Mouse (Mus musculus) hindbrain, embryonic 15.5 days (tissue): Measurements from ENCODE around the gene Fbxo3. TPM values are rescaled to one million over a fixed set of nuclear protein-coding genes. Genes with fewer than 3 reads are reported as not detected.
"Not testable (repeated sequence)": the region's sequence is repeated elsewhere in the genome, so short reads cannot be mapped to it uniquely, and the experiment has no call there.

Source experiments
- ATAC-seq: fragments of 200-750 bp; cut with Nextera tagmentation; 2 replicates; pipeline ENCODE4 v1.8.0; 2017; ENCODE audit warnings: low read depth, moderate number of reproducible peaks, moderate TSS enrichment; ENCODE audit not compliant: low FRiP score
- H3K27ac ChIP-seq: fragments of 300-500 bp; sonication (generic); replicated peaks from 2 replicates; pipeline ENCODE4 v1.5.1; 2015; ENCODE audit warnings: mild to moderate bottlenecking, inconsistent platforms
- H3K27me3 ChIP-seq: fragments of 300-500 bp; sonication (generic); 2 replicates; pipeline ENCODE4 v1.6.1; 2015; ENCODE audit warnings: control low read depth, inconsistent platforms
- H3K36me3 ChIP-seq: fragments of 300-500 bp; sonication (generic); 2 replicates; pipeline ENCODE4 v1.6.1; 2015; ENCODE audit warnings: control low read depth, inconsistent platforms
- H3K4me1 ChIP-seq: fragments of 300-500 bp; sonication (generic); replicated peaks from 2 replicates; pipeline ENCODE4 v1.6.1; 2015; ENCODE audit warnings: control low read depth, inconsistent platforms
- H3K4me2 ChIP-seq: fragments of 300-500 bp; sonication (generic); 2 replicates; pipeline ENCODE4 v1.6.1; 2015; ENCODE audit warnings: moderate library complexity, mild to moderate bottlenecking, inconsistent platforms
- H3K4me3 ChIP-seq: fragments of 300-500 bp; sonication (generic); 2 replicates; pipeline ENCODE4 v1.5.1; 2015; ENCODE audit warnings: mild to moderate bottlenecking, inconsistent platforms
- H3K9ac ChIP-seq: fragments of 300-500 bp; sonication (generic); 2 replicates; pipeline ENCODE4 v1.6.1; 2015; ENCODE audit warnings: inconsistent platforms
- H3K9me3 ChIP-seq: fragments of 300-500 bp; sonication (generic); 2 replicates; pipeline ENCODE4 v1.6.1; 2016; ENCODE audit warnings: control low read depth, inconsistent platforms
- WGBS: fragments of 180-500 bp; shearing (Covaris S2); methylation state at CpG from one replicate; pipeline ENCODE4 v1.1.7; 2015; 5-methylcytosine and 5-hydroxymethylcytosine counted together
- polyA plus RNA-seq: library from polyadenylated mRNA; unstranded; fragments of >200 nt; fragmentation: Nextera tagmentation; extraction: Ambion mirVana; gene quantifications from 2 replicates; pipeline ENCODE4 v1.2.1, GENCODE M21; 2015

Fbxo3 gene
- polyA plus RNA-seq, 1 experiment from 2014 or later = 67.0 TPM

DNA sequence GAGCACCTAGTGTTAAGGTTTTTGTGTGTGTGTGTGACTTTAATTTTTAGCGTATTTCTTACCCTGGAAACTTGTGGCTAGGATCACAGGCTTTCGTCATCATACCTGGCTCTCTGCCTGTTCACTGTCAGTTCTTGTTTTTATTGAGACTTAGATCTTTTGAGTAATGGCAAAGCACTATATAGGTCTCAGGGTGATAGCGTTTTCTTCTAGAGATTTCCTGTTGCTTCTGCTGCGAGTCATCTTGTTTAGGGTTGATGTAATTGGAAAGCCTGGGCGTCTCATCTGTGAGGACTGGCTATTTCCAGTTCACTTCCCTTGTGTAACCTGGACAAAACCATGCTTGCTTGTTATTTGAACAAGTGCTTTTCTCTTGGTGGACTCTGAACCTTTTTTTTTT is 14.1 kb downstream of the Fbxo3 start:
- no peak overlapping the region for H3K4me3 ChIP-seq
- no peaks in the 10 kb centered on the region for H3K9me3 ChIP-seq
- ATAC-seq = no peak
- H3K27me3 ChIP-seq = no peaks in the 10 kb centered on the region
- H3K36me3 ChIP-seq = peaks cover 39% of the 10 kb centered on the region
- no peaks in the 10 kb centered on the region for H3K4me1 ChIP-seq
- WGBS = 81% methylated on average over 5 of the region's 5 CpGs
- no peak overlapping the region for H3K27ac ChIP-seq
- H3K4me2 ChIP-seq = no peak overlapping the region
- no peak overlapping the region for H3K9ac ChIP-seq

DNA sequence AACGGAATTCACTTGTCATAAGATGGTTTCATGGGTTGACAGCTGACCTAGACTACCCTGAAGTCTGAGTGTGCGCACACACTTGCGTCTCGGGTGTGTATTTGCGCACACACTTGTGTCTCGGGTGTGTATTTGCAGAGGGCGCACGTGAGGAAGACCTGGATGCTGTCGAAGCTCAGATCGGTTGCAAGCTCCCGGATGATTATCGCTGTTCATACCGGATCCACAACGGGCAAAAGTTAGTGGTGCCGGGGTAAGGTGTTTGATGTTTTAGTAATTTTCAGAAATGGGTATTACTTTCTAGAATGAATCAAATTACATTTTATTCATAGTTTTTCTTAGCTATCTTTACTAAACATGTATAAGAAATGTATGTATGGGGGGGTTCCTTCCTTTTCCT is 15.2 kb downstream of the Fbxo3 start:
- H3K9me3 ChIP-seq = no peaks in the 10 kb centered on the region
- no peak overlapping the region for H3K4me3 ChIP-seq
- 96% methylated on average over 15 of the region's 15 CpGs for WGBS
- ATAC-seq = no peak
- no peaks in the 10 kb centered on the region for H3K4me1 ChIP-seq
- H3K36me3 ChIP-seq = peaks cover 32% of the 10 kb centered on the region
- H3K9ac ChIP-seq = no peak overlapping the region
- no peak overlapping the region for H3K27ac ChIP-seq
- H3K27me3 ChIP-seq = no peaks in the 10 kb centered on the region
- no peak overlapping the region for H3K4me2 ChIP-seq

DNA sequence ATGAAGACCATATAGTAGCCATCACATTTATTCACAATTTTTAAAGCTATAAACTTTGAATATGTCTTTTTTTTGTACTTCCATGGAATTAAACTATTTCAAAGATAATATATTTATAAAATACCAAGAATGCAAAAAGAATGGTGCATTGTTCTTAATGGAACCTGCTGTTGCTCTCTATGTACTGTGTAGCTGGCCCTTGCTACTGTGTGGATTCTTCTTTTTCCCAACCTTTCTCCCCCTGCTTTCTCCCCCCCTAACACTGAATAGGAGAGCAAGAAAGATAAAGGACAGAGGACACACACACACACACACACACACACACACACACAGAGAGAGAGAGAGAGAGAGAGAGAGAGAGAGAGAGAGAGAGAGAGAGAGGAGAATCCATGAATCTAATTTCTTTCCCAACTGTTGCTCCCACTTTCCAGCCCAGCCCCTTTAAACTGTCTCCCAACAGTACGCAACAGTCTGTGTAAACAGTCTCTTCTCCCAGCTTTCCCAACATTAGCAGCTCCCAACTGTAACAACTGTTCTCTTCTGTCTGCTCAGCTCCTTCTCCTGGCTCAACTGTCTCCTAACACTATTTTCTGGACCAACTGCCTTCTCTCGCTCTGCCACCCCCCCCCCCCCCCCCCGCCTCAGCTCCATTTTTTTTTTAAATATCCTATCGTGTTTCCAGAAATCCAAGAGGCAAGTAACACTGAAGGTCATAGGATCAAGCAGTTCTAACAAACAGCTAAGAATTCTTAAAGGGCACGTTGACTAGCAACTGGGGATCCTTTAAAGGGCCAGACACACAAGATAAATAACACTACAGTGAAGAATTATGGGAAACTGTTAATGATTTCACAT is 16.3 kb downstream of the Fbxo3 start:
- 46% methylated on average over 4 of the region's 5 CpGs for WGBS
- Histone ChIP-seq H3K27me3 (no peaks in the 10 kb centered on the region), H3K27ac (no peak overlapping the region), H3K9ac (no peak overlapping the region), H3K4me3 (no peak overlapping the region), H3K4me2 (no peak overlapping the region), H3K36me3 (peaks cover 37% of the 10 kb centered on the region), H3K4me1 (no peaks in the 10 kb centered on the region), H3K9me3 (no peaks in the 10 kb centered on the region)
- no peak for ATAC-seq

DNA sequence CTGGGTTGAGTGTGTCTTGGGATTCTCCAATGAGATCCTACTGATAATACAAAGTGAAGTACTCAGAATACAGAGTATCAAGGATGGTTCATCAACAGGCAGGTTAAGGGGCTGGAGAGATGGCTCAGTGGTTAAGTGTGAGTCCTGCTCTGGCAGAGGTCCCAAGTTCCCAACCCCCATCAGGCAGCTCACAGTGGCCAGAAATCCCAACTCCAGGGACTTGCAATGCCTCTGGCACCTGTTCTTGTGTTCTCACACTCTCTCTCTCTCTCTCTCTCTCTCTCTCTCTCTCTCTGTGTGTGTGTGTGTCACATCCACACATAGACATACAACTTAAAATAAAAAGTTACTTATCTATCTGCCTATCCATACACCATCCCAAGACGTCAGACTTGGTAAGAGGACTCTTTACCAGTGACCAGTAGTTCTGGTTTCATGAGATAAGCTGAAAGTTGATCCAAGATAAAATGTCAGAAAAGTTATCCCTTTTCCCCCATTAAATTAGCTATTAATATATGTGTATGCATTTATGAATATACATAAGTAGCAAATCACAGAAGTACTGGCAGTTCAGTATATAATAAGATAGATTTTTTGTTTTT is 17.1 kb downstream of the Fbxo3 start:
- peaks cover 33% of the 10 kb centered on the region for H3K36me3 ChIP-seq
- no peak overlapping the region for H3K4me2 ChIP-seq
- H3K4me1 ChIP-seq = no peaks in the 10 kb centered on the region
- ATAC-seq = no peak
- H3K27me3 ChIP-seq = no peaks in the 10 kb centered on the region
- no peak overlapping the region for H3K27ac ChIP-seq
- WGBS = 81% methylated on average over 1 of the region's 1 CpGs
- H3K4me3 ChIP-seq = no peak overlapping the region
- no peaks in the 10 kb centered on the region for H3K9me3 ChIP-seq
- no peak overlapping the region for H3K9ac ChIP-seq

DNA sequence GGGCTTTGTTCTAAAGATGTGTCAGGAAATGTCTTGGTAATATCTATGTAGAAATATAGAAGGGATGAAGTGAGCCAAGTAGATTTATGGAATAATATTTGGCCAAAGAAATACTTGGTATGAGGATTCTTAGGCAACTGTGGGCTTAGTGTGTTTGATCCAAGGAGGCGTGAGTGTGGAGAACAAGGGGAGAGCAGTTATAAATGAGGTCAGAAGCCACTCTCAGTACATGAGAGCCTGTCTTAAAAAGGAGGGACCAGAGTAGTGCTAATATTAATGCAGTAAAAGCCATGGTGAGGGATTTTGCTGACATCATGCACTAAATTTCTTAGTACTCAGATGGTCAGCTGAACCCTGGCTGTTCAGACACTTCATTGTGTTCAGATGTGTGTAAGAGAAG is 30.9 kb downstream of the Fbxo3 start:
- ATAC-seq = no peak
- no peak overlapping the region for H3K4me3 ChIP-seq
- H3K9ac ChIP-seq = no peak overlapping the region
- H3K36me3 ChIP-seq = peaks cover 38% of the 10 kb centered on the region
- H3K9me3 ChIP-seq = no peaks in the 10 kb centered on the region
- H3K27ac ChIP-seq = no peak overlapping the region
- 83% methylated on average over 1 of the region's 1 CpGs for WGBS
- H3K4me2 ChIP-seq = no peak overlapping the region
- H3K27me3 ChIP-seq = no peaks in the 10 kb centered on the region
- H3K4me1 ChIP-seq = no peaks in the 10 kb centered on the region

DNA sequence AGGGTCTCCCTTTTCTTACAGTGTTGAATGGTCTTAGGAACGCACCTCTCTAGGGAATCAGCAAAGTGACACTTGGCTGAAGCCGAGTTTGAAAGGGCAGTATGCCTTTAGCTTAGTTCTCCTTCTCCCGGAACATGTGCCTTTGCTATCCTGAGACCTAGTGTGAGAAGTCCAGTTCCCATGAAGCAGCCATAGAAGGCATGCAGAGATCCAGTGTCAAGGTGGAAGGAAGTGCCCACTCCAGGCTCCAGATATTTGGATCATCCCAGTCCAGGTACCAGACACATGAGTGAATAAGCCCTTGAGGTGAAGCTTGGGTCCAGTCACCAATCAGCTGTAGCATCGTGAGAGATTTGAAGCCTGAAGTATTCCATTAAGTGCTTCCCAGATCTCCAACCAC is 31.4 kb downstream of the Fbxo3 start:
- ATAC-seq = no peak
- H3K36me3 ChIP-seq = peaks cover 34% of the 10 kb centered on the region

DNA sequence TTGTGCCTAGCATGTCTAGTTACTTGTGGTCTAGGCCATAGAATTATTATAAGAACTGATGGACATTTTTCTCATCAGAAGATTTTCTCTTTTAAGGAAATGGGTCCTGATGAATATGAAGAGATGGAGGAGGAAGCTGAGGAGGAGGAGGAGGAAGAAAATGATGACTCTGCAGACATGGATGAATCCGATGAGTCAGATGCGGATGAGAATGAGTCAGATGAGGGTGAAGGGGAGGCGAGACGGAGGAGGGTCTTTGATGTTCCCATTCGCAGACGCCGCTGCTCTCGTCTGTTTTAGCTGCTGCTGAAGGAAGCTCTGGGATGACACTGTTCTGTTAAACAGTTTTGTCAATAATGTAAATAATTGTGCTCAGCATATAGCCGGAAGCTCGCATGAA is 32.3 kb downstream of the Fbxo3 start:
- no peak for ATAC-seq
- Histone ChIP-seq H3K4me3 (no peak overlapping the region), H3K27ac (no peak overlapping the region), H3K27me3 (no peaks in the 10 kb centered on the region), H3K9me3 (no peaks in the 10 kb centered on the region), H3K36me3 (peaks cover 26% of the 10 kb centered on the region), H3K4me2 (no peak overlapping the region), H3K9ac (no peak overlapping the region), H3K4me1 (no peaks in the 10 kb centered on the region)
- WGBS = 86% methylated on average over 10 of the region's 10 CpGs

More for the DNA sequence above, 31.4 kb downstream of the Fbxo3 start:
- no peaks in the 10 kb centered on the region for H3K27me3 ChIP-seq
- H3K9ac ChIP-seq = no peak overlapping the region
- no peak overlapping the region for H3K27ac ChIP-seq
- 91% methylated on average over 4 of the region's 4 CpGs for WGBS
- H3K9me3 ChIP-seq = no peaks in the 10 kb centered on the region
- no peaks in the 10 kb centered on the region for H3K4me1 ChIP-seq
- no peak overlapping the region for H3K4me2 ChIP-seq
- H3K4me3 ChIP-seq = no peak overlapping the region

DNA sequence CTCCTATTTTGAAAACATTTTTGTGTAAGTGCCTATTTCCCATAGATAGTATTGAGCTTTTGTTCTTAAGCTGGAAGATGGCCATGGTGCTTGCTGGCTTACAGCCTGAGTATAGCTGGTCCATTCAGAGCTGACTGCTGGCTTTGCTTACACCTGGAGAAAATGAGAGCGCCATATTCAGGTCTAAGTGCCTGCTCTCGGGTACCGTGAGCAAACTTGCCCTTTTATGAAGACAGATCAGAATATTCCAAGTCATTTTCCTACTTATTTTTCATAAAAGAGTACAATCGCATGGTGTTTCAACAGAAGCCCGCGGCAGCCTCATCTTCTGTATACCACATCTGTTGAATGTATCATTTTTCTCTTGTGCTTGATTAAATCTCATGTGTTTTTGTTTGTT is 33.5 kb downstream of the Fbxo3 start:
- H3K4me2 ChIP-seq = no peak overlapping the region
- no peak for ATAC-seq
- 96% methylated on average over 6 of the region's 6 CpGs for WGBS

DNA sequence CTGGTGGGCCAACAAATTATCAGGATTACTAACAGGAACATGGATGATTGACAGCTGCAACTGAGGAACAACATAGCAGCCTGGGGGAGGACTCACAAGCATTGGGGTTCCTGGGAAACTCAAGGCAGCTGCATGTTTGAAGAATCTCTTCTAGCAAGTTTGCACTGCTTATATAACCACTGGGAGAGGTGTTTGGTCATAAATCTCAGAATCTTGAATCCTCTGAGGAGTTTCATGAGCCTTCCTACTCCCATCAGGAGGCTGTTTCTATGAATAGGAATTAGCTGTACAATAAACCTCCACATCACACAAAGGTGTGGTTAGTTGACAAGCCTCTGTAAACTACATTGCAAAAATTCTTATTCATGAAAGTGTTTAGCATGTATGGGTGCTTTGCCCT is 35.1 kb downstream of the Fbxo3 start:
- Histone ChIP-seq H3K27ac (no peak overlapping the region), H3K9me3 (no peaks in the 10 kb centered on the region), H3K27me3 (no peaks in the 10 kb centered on the region), H3K36me3 (peaks cover 19% of the 10 kb centered on the region), H3K4me3 (no peak overlapping the region), H3K4me1 (no peaks in the 10 kb centered on the region), H3K4me2 (no peak overlapping the region), H3K9ac (no peak overlapping the region)
- ATAC-seq = no peak

More for the DNA sequence above, 33.5 kb downstream of the Fbxo3 start:
- Histone ChIP-seq H3K36me3 (peaks cover 19% of the 10 kb centered on the region), H3K27me3 (no peaks in the 10 kb centered on the region), H3K27ac (no peak overlapping the region), H3K4me3 (no peak overlapping the region), H3K9ac (no peak overlapping the region), H3K4me1 (no peaks in the 10 kb centered on the region), H3K9me3 (no peaks in the 10 kb centered on the region)

DNA sequence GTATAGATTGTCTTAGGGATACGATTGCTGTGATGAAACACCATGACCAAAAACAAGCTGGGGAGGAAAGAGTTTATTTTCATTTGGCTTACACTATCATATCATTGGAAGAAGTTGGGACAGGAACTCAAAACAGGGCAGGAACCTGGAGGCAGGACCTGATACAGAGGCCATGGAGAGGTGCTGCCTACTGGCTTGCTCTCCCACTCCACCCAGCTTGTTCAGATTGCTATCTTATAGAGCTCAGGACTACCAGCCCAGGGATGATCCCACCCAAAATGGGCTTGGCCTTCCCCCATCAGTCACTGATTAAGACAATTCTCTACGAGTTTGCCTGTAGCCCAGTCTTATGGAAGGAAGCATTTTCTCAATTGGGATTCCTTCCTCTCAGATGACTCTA is 36.6 kb downstream of the Fbxo3 start:
- 86% methylated on average over 2 of the region's 2 CpGs for WGBS

DNA sequence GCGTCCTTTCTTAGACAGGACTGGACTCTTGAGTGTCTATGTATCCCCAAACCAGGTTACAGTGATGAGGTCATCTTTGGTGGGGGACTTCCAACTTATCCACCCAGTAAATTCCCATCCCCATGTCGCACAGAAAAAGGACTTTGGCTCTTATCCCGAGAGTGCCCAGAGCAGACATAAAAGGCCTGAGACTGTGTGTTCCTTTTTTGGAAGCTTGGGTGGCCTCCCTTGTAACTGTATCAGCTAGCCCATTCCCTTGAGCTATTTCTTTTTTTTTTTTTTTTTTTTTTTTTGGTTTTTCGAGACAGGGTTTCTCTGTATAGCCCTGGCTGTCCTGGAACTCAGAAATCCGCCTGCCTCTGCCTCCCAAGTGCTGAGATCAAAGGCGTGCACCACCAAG is 38.0 kb downstream of the Fbxo3 start, which contains the start of gene Gm10912:
Gm10912 (plus strand) TSS at position 301 of the 400 bp plus-strand sequence.
- ATAC-seq, H3K4me1 ChIP-seq, H3K9ac ChIP-seq, H3K27ac ChIP-seq, H3K4me3 ChIP-seq, H3K9me3 ChIP-seq, H3K4me2 ChIP-seq, H3K27me3 ChIP-seq, H3K36me3 ChIP-seq: not testable (repeated sequence)
- WGBS = 90% methylated on average over 6 of the region's 6 CpGs

More for the DNA sequence above, 36.6 kb downstream of the Fbxo3 start:
- H3K4me2 ChIP-seq = no peak overlapping the region
- no peak for ATAC-seq
- no peaks in the 10 kb centered on the region for H3K9me3 ChIP-seq
- H3K9ac ChIP-seq = no peak overlapping the region
- no peaks in the 10 kb centered on the region for H3K27me3 ChIP-seq
- H3K4me3 ChIP-seq = no peak overlapping the region
- H3K27ac ChIP-seq = no peak overlapping the region
- H3K4me1 ChIP-seq = no peaks in the 10 kb centered on the region
- H3K36me3 ChIP-seq = peaks cover 13% of the 10 kb centered on the region

DNA sequence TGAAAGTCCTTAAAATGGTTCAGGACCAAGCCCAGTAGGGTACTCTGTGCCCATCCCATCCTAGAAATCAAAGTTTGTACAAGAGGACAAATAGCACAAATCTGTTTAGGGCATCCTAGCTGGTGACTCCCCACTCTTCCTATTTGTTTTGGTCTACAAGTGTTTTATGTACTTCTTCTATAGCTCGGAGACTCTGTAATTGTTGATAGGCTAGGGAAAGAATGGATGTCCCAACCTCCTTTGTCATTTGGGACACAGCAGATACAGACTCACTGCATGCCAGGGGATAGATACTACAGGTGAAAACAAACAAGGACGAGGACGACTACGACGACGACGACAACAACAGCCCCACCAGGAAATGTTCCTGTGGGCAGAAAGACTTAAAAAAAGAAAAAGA is 40.9 kb downstream of the Fbxo3 start, which contains the start of gene Gm10799:
Gm10799 (minus strand) TSS at position 101 of the 400 bp plus-strand sequence.
- H3K4me3 ChIP-seq, ATAC-seq, H3K36me3 ChIP-seq, H3K4me1 ChIP-seq, H3K9ac ChIP-seq, H3K9me3 ChIP-seq, H3K27ac ChIP-seq, H3K27me3 ChIP-seq, H3K4me2 ChIP-seq: not testable (repeated sequence)
- 80% methylated on average over 7 of the region's 7 CpGs for WGBS
